11 mouse cellular contexts compared by ENCODE assay signal in genomic region chr14:62637436-62638344, GRCm38 (mm10). TPM values are rescaled to one million over a fixed set of nuclear protein-coding genes. Genes with fewer than 3 reads are reported as not detected.
DNase-seq lines count a peak whose midpoint lies in the region; ATAC-seq and TF ChIP-seq lines count a peak whose summit lies in the region.
"Had no signal": no experiment of that assay in that cellular context is flagged by ENCODE, and none has a peak within 500 bp of the region (broad histone marks: within the 10 kb centered on the region; RNA-seq: fewer than 3 reads in every experiment).

No protein-coding gene starts in this region.

- no peak for ATAC-seq in intestine, embryonic 14.5 days (replicated peaks; ENCODE audit: low FRiP score, low TSS enrichment, low read depth)
- no peak for ATAC-seq in intestine, postnatal 0 days
- peak; percentile 82 for ATAC-seq in hindbrain, embryonic 14.5 days (ENCODE audit: low FRiP score)
- peak; percentile 55; the same call in 1 of the 2 replicates for ATAC-seq in neural tube, embryonic 11.5 days (ENCODE audit: insufficient read depth, low FRiP score, low TSS enrichment)

- H3K9me3 ChIP-seq in intestine, embryonic 14.5 days (ENCODE audit: control insufficient read depth, low read length), result no peaks in the 10 kb centered on the region
- H3K9me3 ChIP-seq in intestine, postnatal 0 days (ENCODE audit: control insufficient read depth), result no peaks in the 10 kb centered on the region
- no peaks in the 10 kb centered on the region for H3K9me3 ChIP-seq in hindbrain, embryonic 14.5 days (ENCODE audit: control insufficient read depth, low read length)
- H3K9me3 ChIP-seq in neural tube, embryonic 11.5 days (ENCODE audit: control insufficient read depth, low read length), result no peaks in the 10 kb centered on the region

- WGBS in intestine, embryonic 14.5 days, result 17% methylated on average over 9 of the region's 9 CpGs
- 29% methylated on average over 9 of the region's 9 CpGs for WGBS in intestine, postnatal 0 days
- WGBS in hindbrain, embryonic 14.5 days, result 22% methylated on average over 9 of the region's 9 CpGs
- 24% methylated on average over 9 of the region's 9 CpGs for WGBS in neural tube, embryonic 11.5 days

- peaks cover 4% of the 10 kb centered on the region; the same call in 1 of the 2 replicates for H3K4me1 ChIP-seq in intestine, embryonic 14.5 days (replicated peaks; ENCODE audit: control insufficient read depth, insufficient read depth, low read length)
- no peaks in the 10 kb centered on the region for H3K4me1 ChIP-seq in intestine, postnatal 0 days (replicated peaks; ENCODE audit: control insufficient read depth, insufficient read depth, low read length)
- peaks cover 12% of the 10 kb centered on the region for H3K4me1 ChIP-seq in hindbrain, embryonic 14.5 days (replicated peaks; ENCODE audit: control insufficient read depth, insufficient read depth, low read length)
- peaks cover 12% of the 10 kb centered on the region; the same call in 1 of the 2 replicates for H3K4me1 ChIP-seq in neural tube, embryonic 11.5 days (ENCODE audit: control insufficient read depth, insufficient read depth, low read length)

- no peak overlapping the region for H3K4me3 ChIP-seq in intestine, embryonic 14.5 days (ENCODE audit: low read depth, low read length)
- no peak overlapping the region for H3K4me3 ChIP-seq in intestine, postnatal 0 days (ENCODE audit: low read depth, low read length)
- 0 out of 2 replicates have a peak overlapping the region, but pooled peaks have one; percentile 4 for H3K4me3 ChIP-seq in hindbrain, embryonic 14.5 days (replicated peaks; ENCODE audit: low read length)
- H3K4me3 ChIP-seq in neural tube, embryonic 11.5 days (ENCODE audit: low read depth, low read length), result no peak overlapping the region

- no peak overlapping the region for H3K9ac ChIP-seq in intestine, embryonic 14.5 days (ENCODE audit: low read length)
- no peak overlapping the region for H3K9ac ChIP-seq in intestine, postnatal 0 days (ENCODE audit: low read depth, low read length)
- no peak overlapping the region for H3K9ac ChIP-seq in hindbrain, embryonic 14.5 days
- no peak overlapping the region for H3K9ac ChIP-seq in neural tube, embryonic 11.5 days (ENCODE audit: low read length)

- H3K27ac ChIP-seq in intestine, embryonic 14.5 days (ENCODE audit: low read depth), result peak overlapping the region; percentile 61
- no peak overlapping the region for H3K27ac ChIP-seq in intestine, postnatal 0 days (ENCODE audit: low read depth, low read length)
- H3K27ac ChIP-seq in hindbrain, embryonic 14.5 days, result peak overlapping the region; percentile 77
- H3K27ac ChIP-seq in neural tube, embryonic 11.5 days (ENCODE audit: low read depth, low read length), result peak overlapping the region; percentile 58; the same call in 1 of the 2 replicates

- H3K4me2 ChIP-seq in intestine, embryonic 14.5 days (ENCODE audit: low read length), result 0 out of 2 replicates have a peak overlapping the region, but pooled peaks have one; percentile 11
- H3K4me2 ChIP-seq in intestine, postnatal 0 days (replicated peaks; ENCODE audit: low read depth), result no peak overlapping the region
- peak overlapping the region; percentile 33 for H3K4me2 ChIP-seq in hindbrain, embryonic 14.5 days (replicated peaks)
- H3K4me2 ChIP-seq in neural tube, embryonic 11.5 days (ENCODE audit: low read depth), result no peak overlapping the region; the same call in 1 of the 2 replicates

- no peak for TF ChIP-seq CTCF in intestine, postnatal 0 days (IDR thresholded peaks at IDR 0.05; ENCODE audit: low read depth)

- H3K36me3 ChIP-seq in intestine, embryonic 14.5 days (ENCODE audit: control insufficient read depth, insufficient read depth, low read length), result no peaks in the 10 kb centered on the region
- no peaks in the 10 kb centered on the region for H3K36me3 ChIP-seq in intestine, postnatal 0 days (ENCODE audit: control insufficient read depth, insufficient read depth)
- H3K36me3 ChIP-seq in hindbrain, embryonic 14.5 days (replicated peaks; ENCODE audit: control insufficient read depth, insufficient read depth), result no peaks in the 10 kb centered on the region
- no peaks in the 10 kb centered on the region for H3K36me3 ChIP-seq in neural tube, embryonic 11.5 days (ENCODE audit: control insufficient read depth, insufficient read depth, low read length)

- no peaks in the 10 kb centered on the region for H3K27me3 ChIP-seq in intestine, embryonic 14.5 days (replicated peaks; ENCODE audit: control insufficient read depth, insufficient read depth, low read length)
- no peaks in the 10 kb centered on the region for H3K27me3 ChIP-seq in intestine, postnatal 0 days (replicated peaks; ENCODE audit: control insufficient read depth, insufficient read depth, low read length)
- no peaks in the 10 kb centered on the region for H3K27me3 ChIP-seq in hindbrain, embryonic 14.5 days (ENCODE audit: control insufficient read depth, insufficient read depth, low read length)
- H3K27me3 ChIP-seq in neural tube, embryonic 11.5 days (ENCODE audit: control insufficient read depth, insufficient read depth, low read length), result no peaks in the 10 kb centered on the region
- H3K27me3 ChIP-seq: CH12.LX had no signal

- DNase-seq in intestine, embryonic 14.5 days (ENCODE audit: low spot score), result no peak
- DNase-seq in embryo, embryonic 9.5 days (ENCODE audit: extremely low spot score), result peak; percentile 1
- peak; percentile 69 for DNase-seq in hindbrain, embryonic 14.5 days (ENCODE audit: low spot score)
- peak; percentile 46 for DNase-seq in neural tube, embryonic 11.5 days (ENCODE audit: low spot score)
- no peak for DNase-seq in lung, adult 18-20 months
- no peak for DNase-seq in spleen, adult 12 weeks (ENCODE audit: low spot score)
- no peak for DNase-seq in adrenal gland, postnatal 14 days
- DNase-seq: cerebellum, postnatal 36 days; kidney, adult 2 months had no signal

RNA-seq across cellular contexts. Expression of gene Serpine3, which starts 25.8 kb away (rescaled TPM):
- polyA plus RNA-seq in intestine, embryonic 14.5 days (2014; fragmentation: Nextera tagmentation; extraction: Ambion mirVana), result 0.17 TPM in 1 of 2 replicates, not detected in the other
- not detected in 2 replicates for polyA plus RNA-seq in intestine, postnatal 0 days (2015; fragmentation: Nextera tagmentation; extraction: Ambion mirVana)
- polyA plus RNA-seq in hindbrain, embryonic 14.5 days (2014; fragmentation: Nextera tagmentation; extraction: Ambion mirVana), result 0.13 TPM in 1 of 2 replicates, not detected in the other
- not detected in 2 replicates for polyA plus RNA-seq in neural tube, embryonic 11.5 days (2014; fragmentation: Nextera tagmentation; extraction: Ambion mirVana)
- total RNA-seq in adrenal gland, postnatal 14 days (2021), result not detected in 2 replicates
- polyA plus RNA-seq: kidney, adult 2 months had no signal

Comparison
In these comparisons a context has a peak if more than half of its experiments do, and no peak if none do; other contexts are left out.
1. H3K4me2 ChIP-seq: peak in intestine, embryonic 14.5 days (single experiment) and hindbrain, embryonic 14.5 days (single experiment); none in intestine, postnatal 0 days (single experiment) and neural tube, embryonic 11.5 days (single experiment).
2. ATAC-seq: peak in hindbrain, embryonic 14.5 days (single experiment) and neural tube, embryonic 11.5 days (single experiment); none in intestine, embryonic 14.5 days (single experiment) and intestine, postnatal 0 days (single experiment).
3. DNase-seq: peak in embryo, embryonic 9.5 days (single experiment), hindbrain, embryonic 14.5 days (single experiment) and neural tube, embryonic 11.5 days (single experiment); none in intestine, embryonic 14.5 days (single experiment), lung, adult 18-20 months (0 of 2), spleen, adult 12 weeks (single experiment) and adrenal gland, postnatal 14 days (single experiment).